Mouse (Mus musculus) liver, adult 2 months (tissue): ENCODE data around the gene Polr2m. TPM values are rescaled to one million over a fixed set of nuclear protein-coding genes. Genes with fewer than 3 reads are reported as not detected.

Experiments
- DNase-seq: peaks from one replicate; pipeline ENCODE4 v3.0.0-alpha.2; 2011; ENCODE audit warnings: low read depth, low spot score; ENCODE audit errors: extremely low read depth
- H3K27ac ChIP-seq: fragments of 200-500 bp; replicated peaks from 2 replicates; pipeline ENCODE4 v1.5.1; 2012; ENCODE audit warnings: low read depth, mild to moderate bottlenecking, control low read depth, inconsistent platforms, low read length; ENCODE audit not compliant: insufficient read depth
- H3K27me3 ChIP-seq: fragments of 200-500 bp; 2 replicates; pipeline ENCODE4 v1.6.1; 2012; ENCODE audit warnings: mild to moderate bottlenecking, moderate library complexity, low read length, inconsistent platforms; ENCODE audit not compliant: control insufficient read depth, insufficient read depth
- H3K36me3 ChIP-seq: fragments of 200-500 bp; 2 replicates; pipeline ENCODE4 v1.6.1; 2012; ENCODE audit warnings: low read length, inconsistent platforms; ENCODE audit not compliant: control insufficient read depth, insufficient read depth
- H3K4me1 ChIP-seq: fragments of 200-500 bp; 2 replicates; pipeline ENCODE4 v1.6.1; 2011; ENCODE audit warnings: low read length; ENCODE audit not compliant: control insufficient read depth, insufficient read depth
- H3K4me3 ChIP-seq: fragments of 200-500 bp; 2 replicates; pipeline ENCODE4 v1.5.1; 2011; ENCODE audit warnings: low read depth, mild to moderate bottlenecking, control low read depth, low read length, moderate library complexity; ENCODE audit not compliant: insufficient read depth
- H3K79me2 ChIP-seq: fragments of 200-500 bp; 2 replicates; pipeline ENCODE4 v1.6.1; 2012; ENCODE audit warnings: inconsistent platforms, mild to moderate bottlenecking, low read length, moderate library complexity; ENCODE audit not compliant: control insufficient read depth, insufficient read depth
- H3K9ac ChIP-seq: fragments of 200-500 bp; 2 replicates; pipeline ENCODE4 v1.6.1; 2012; ENCODE audit warnings: low read depth, mild to moderate bottlenecking, control low read depth, inconsistent platforms, low read length
- CTCF ChIP-seq: fragments of 200-500 bp; IDR thresholded peaks from 2 replicates; pipeline ENCODE4 v1.5.1; 2011; ENCODE audit warnings: low read depth, low read length, control low read depth
- POLR2A ChIP-seq: fragments of 200-500 bp; IDR thresholded peaks from 2 replicates; pipeline ENCODE4 v1.6.1; 2011; ENCODE audit warnings: low read length, control low read depth; ENCODE audit not compliant: insufficient read depth; ENCODE audit errors: extremely low read depth
- WGBS: fragments of 180-500 bp; shearing (Covaris S2); methylation state at CpG from one replicate; pipeline ENCODE4 v1.1.7; 2018; 5-methylcytosine and 5-hydroxymethylcytosine counted together
- polyA plus RNA-seq: library from polyadenylated mRNA; depleted of rRNA; stranded (reverse); fragments of >200 nt; gene quantifications from 2 replicates; pipeline ENCODE4 v1.2.3, GENCODE M21; 2012; rRNA removed
- total RNA-seq: library from RNA; depleted of rRNA; stranded (reverse); fragments of >200 nt; gene quantifications from 2 replicates; pipeline ENCODE4 v1.2.3, GENCODE M21; 2014; rRNA removed

Polr2m gene
- total RNA-seq (52.3 and 52.9 TPM in 2 replicates), polyA plus RNA-seq (200 and 264 TPM in 2 replicates)

- Histone ChIP-seq H3K9ac (peak within 1 kb of the TSS; percentile 99), H3K79me2 (peaks cover 13% of the 10 kb centered on the region; the same call in 1 of the 2 replicates), H3K27ac (peak within 1 kb of the TSS; percentile 100), H3K4me3 (peak within 1 kb of the TSS; percentile 97), H3K4me1 (peaks cover 3% of the 10 kb centered on the region), H3K27me3 (no peaks in the 10 kb centered on the region), H3K36me3 (peaks cover 30% of the 10 kb centered on the region)
- TF ChIP-seq POLR2A: peak; percentile 60; the same call in 1 of the 2 replicates
- TF ChIP-seq CTCF: no peak
- peak; percentile 81 for DNase-seq
- under 1% methylated on average over 70 of the region's 70 CpGs for WGBS
Measured at GRCm38 (mm10) chr9:71485475-71486094, at the start of gene Polr2m. Gene Polr2m, minus strand, starts transcription at chr9:71485935.

DNA sequence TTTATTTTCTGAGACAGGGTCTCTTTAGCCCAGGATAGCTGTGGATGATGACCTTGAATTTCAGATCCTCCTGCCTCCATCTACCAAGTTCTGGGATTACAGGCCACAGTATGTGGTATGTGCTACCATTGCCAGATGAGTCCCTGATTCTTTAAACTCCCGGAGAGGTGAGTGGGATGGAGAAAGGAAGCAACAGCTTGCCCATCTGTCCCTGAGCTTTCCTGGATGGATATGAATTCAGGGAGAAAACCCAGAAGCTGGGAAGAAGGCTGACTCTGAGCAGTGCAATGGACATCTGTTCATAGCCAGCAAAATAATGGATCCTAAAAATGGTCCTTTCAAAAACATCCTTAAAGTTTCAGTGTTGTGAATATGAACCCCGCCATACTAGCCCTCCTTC lies 49.3 kb upstream of the Polr2m start:
- Histone ChIP-seq H3K4me1 (peaks cover 4% of the 10 kb centered on the region), H3K27ac (no peak overlapping the region), H3K9ac (no peak overlapping the region), H3K79me2 (no peaks in the 10 kb centered on the region), H3K4me3 (no peak overlapping the region), H3K36me3 (no peaks in the 10 kb centered on the region), H3K27me3 (no peaks in the 10 kb centered on the region)
- TF ChIP-seq POLR2A: no peak
- no peak for TF ChIP-seq CTCF
- no peak for DNase-seq
- 97% methylated on average over 2 of the region's 2 CpGs for WGBS

GRCm38 (mm10) chr9:71529960-71530359 lies 44.2 kb upstream of the Polr2m start:
- Histone ChIP-seq H3K4me1 (no peaks in the 10 kb centered on the region), H3K27me3 (no peaks in the 10 kb centered on the region), H3K9ac (no peak overlapping the region), H3K4me3 (no peak overlapping the region), H3K27ac (no peak overlapping the region), H3K36me3 (no peaks in the 10 kb centered on the region), H3K79me2 (no peaks in the 10 kb centered on the region)
- DNase-seq: no peak
- WGBS: 80% methylated on average over 2 of the region's 2 CpGs
- TF ChIP-seq POLR2A (no peak), CTCF (peak; percentile 25; the same call in 1 of the 2 replicates)

DNA sequence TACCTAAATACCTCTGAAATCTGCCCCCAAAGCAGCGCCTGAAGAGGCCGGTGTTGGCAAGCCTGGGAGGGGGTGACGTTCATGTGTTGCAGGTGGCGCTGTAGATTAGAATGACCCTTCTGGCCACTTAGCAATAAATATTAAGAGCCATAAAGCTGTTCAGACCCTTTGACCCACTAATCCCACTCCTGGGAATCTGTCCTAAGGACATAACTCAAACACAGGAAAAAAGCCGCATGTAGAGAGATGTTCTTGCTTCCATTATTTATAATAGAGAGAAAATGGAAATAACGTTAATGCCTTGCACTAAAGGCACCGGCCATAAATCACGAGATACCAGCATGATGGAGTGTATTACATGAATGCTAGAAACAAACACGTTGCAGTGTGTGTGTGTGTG lies 41.7 kb upstream of the Polr2m start:
- TF ChIP-seq POLR2A (no peak), CTCF (no peak)
- Histone ChIP-seq H3K9ac (no peak overlapping the region), H3K4me1 (no peaks in the 10 kb centered on the region), H3K36me3 (no peaks in the 10 kb centered on the region), H3K27me3 (no peaks in the 10 kb centered on the region; the same call in 1 of the 2 replicates), H3K79me2 (no peaks in the 10 kb centered on the region), H3K4me3 (no peak overlapping the region), H3K27ac (no peak overlapping the region)
- 82% methylated on average over 9 of the region's 9 CpGs for WGBS
- no peak for DNase-seq

DNA sequence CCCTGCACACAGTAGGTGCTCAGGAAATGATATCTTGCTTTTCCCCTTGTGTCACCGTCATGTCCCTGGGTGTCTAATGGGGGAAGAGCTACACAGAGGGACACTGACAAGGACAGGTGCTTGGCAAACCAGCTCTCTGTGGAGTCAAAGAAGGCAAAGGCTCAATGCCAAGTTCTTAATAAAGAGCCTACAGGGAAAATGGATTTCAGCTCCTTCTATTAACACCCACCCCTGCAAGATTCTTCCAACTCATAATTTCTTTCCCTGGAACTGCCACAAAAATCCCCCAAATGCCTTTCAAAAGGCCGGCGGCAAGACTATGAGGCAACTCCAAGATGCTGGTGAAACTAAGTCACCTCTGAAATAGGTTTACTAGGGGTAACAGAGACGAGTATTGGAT lies 38.2 kb upstream of the Polr2m start:
- Histone ChIP-seq H3K27ac (no peak overlapping the region), H3K4me1 (no peaks in the 10 kb centered on the region), H3K9ac (no peak overlapping the region), H3K36me3 (no peaks in the 10 kb centered on the region), H3K4me3 (no peak overlapping the region), H3K27me3 (no peaks in the 10 kb centered on the region; the same call in 1 of the 2 replicates), H3K79me2 (no peaks in the 10 kb centered on the region)
- WGBS: 90% methylated on average over 4 of the region's 4 CpGs
- DNase-seq: no peak
- TF ChIP-seq CTCF: no peak
- TF ChIP-seq POLR2A: no peak

GRCm38 (mm10) chr9:71519836-71520235 lies 34.1 kb upstream of the Polr2m start:
- TF ChIP-seq POLR2A (no peak), CTCF (no peak)
- Histone ChIP-seq H3K36me3 (no peaks in the 10 kb centered on the region), H3K4me3 (no peak overlapping the region), H3K9ac (no peak overlapping the region), H3K79me2 (no peaks in the 10 kb centered on the region), H3K4me1 (no peaks in the 10 kb centered on the region), H3K27me3 (no peaks in the 10 kb centered on the region; the same call in 1 of the 2 replicates), H3K27ac (no peak overlapping the region)
- DNase-seq: no peak
- 79% methylated on average over 3 of the region's 3 CpGs for WGBS
